Mouse (Mus musculus) left cerebral cortex, postnatal 36 days (tissue): ENCODE data around the gene Gsta4. TPM values are rescaled to one million over a fixed set of nuclear protein-coding genes. Genes with fewer than 3 reads are reported as not detected.
A peak's percentile ranks its signal among the peaks of the same experiment; 100 is the strongest.

Experiments used
- DNase-seq, 2 experiments: peaks; one replicate each; pipeline ENCODE4 v3.0.0; 2021 to 2022; ENCODE audit warnings: low spot score in 2 of 2, mixed read lengths in 1 of 2
- intact Hi-C: fragments of 180-260 bp; cut with DNase I; formaldehyde crosslinking; loops from one replicate; pipeline ENCODE4 v1.15.1; 2025
- total RNA-seq, 2 experiments: library from RNA; stranded (reverse); gene quantifications; 2 replicates each; pipeline ENCODE4 v1.2.3; 2021

Gsta4 gene
- total RNA-seq, 2 experiments from 2014 or later: 32.4 to 35.9 TPM

GRCm38 (mm10) chr9:78176201-78176727 is 6.3 kb upstream of the Gsta4 start:
- DNase-seq: peak; percentile 36 to 54
- intact Hi-C loops: no loop called here

GRCm38 (mm10) chr9:78176831-78177230 is 5.7 kb upstream of the Gsta4 start:
- intact Hi-C loops: no loop called here
- DNase-seq: peak; percentile 23 to 24

- intact Hi-C loops: no loop called here
- DNase-seq: no peak
Measured at GRCm38 (mm10) chr9:78178197-78178596, 4.4 kb upstream of the Gsta4 start.

GRCm38 (mm10) chr9:78179071-78179470 is 3.5 kb upstream of the Gsta4 start:
- no peak for DNase-seq
- intact Hi-C loops: no loop called here

GRCm38 (mm10) chr9:78185686-78186085 is 3.1 kb downstream of the Gsta4 start:
- intact Hi-C loops: no loop called here
- DNase-seq: no peak

GRCm38 (mm10) chr9:78188910-78189309 is 6.3 kb downstream of the Gsta4 start:
- no peak for DNase-seq
- intact Hi-C loops: no loop called here

GRCm38 (mm10) chr9:78190651-78191634 is 8.4 kb downstream of the Gsta4 start:
- DNase-seq: no peak
- intact Hi-C loops: no loop called here

GRCm38 (mm10) chr9:78191736-78192135 is 9.2 kb downstream of the Gsta4 start:
- intact Hi-C loops: no loop called here

GRCm38 (mm10) chr9:78193902-78194597 is 11.5 kb downstream of the Gsta4 start:
- intact Hi-C loops: no loop called here
- DNase-seq: peak in 1 of 2 experiments; percentile 24

More at GRCm38 (mm10) chr9:78191736-78192135, 9.2 kb downstream of the Gsta4 start:
- DNase-seq: peak in 1 of 2 experiments; percentile 27

- peak; percentile 49 to 50 for DNase-seq
- intact Hi-C loops: no loop called here
Measured at GRCm38 (mm10) chr9:78195034-78195433, 12.5 kb downstream of the Gsta4 start.

GRCm38 (mm10) chr9:78197801-78198200 is 15.2 kb downstream of the Gsta4 start:
- no peak for DNase-seq
- intact Hi-C loops: no loop called here

GRCm38 (mm10) chr9:78204194-78204593 is 21.6 kb downstream of the Gsta4 start:
- intact Hi-C loops: no loop called here
- DNase-seq: no peak

- intact Hi-C loops: no loop called here
- DNase-seq: no peak
Measured at GRCm38 (mm10) chr9:78208956-78209355, 26.4 kb downstream of the Gsta4 start.

- intact Hi-C loops: no loop called here
Measured at GRCm38 (mm10) chr9:78210079-78210478, 27.5 kb downstream of the Gsta4 start.

GRCm38 (mm10) chr9:78210821-78211220 is 28.2 kb downstream of the Gsta4 start:
- no peak for DNase-seq
- intact Hi-C loops: no loop called here

More at GRCm38 (mm10) chr9:78210079-78210478, 27.5 kb downstream of the Gsta4 start:
- DNase-seq: no peak

GRCm38 (mm10) chr9:78211521-78211920 is 28.9 kb downstream of the Gsta4 start:
- intact Hi-C loops: no loop called here
- no peak for DNase-seq

- DNase-seq: no peak
- intact Hi-C loops: no loop called here
Measured at GRCm38 (mm10) chr9:78212341-78213049, 29.9 kb downstream of the Gsta4 start.

- intact Hi-C loops: no loop called here
- DNase-seq: no peak
Measured at GRCm38 (mm10) chr9:78217074-78217473, 34.5 kb downstream of the Gsta4 start.

- no peak for DNase-seq
Measured at GRCm38 (mm10) chr9:78222616-78223015, 40.0 kb downstream of the Gsta4 start.

More at GRCm38 (mm10) chr9:78222616-78223015, 40.0 kb downstream of the Gsta4 start:
- intact Hi-C loops: no loop called here
